Mouse (Mus musculus): ENCODE data around the gene Ralgps2. TPM values are rescaled to one million over a fixed set of nuclear protein-coding genes. Genes with fewer than 3 reads are reported as not detected.

Ralgps2 gene
- total and polyA plus RNA-seq, 2 experiments from 2014 or later = 68.8 to 70.4 TPM

GRCm38 (mm10) chr1:156959004-156959403 lies 19.6 kb upstream of the Ralgps2 start:
- no peaks in the 10 kb centered on the region for H3K9me3 ChIP-seq (ENCODE audit: low read length)
- ATAC-seq (ENCODE audit: low FRiP score) (no peak), DNase-seq (ENCODE audit: low spot score) (no peak)
- no peaks in the 10 kb centered on the region for H3K27me3 ChIP-seq (ENCODE audit: insufficient read depth, low read length)
- TF ChIP-seq CTCF (IDR thresholded peaks at IDR 0.05) = no peak
- H3K9ac ChIP-seq (replicated peaks; ENCODE audit: low read length, poor library complexity, severe bottlenecking) = no peak overlapping the region
- no peaks in the 10 kb centered on the region for H3K36me3 ChIP-seq (ENCODE audit: insufficient read depth, low read length)
- H3K4me3 ChIP-seq (ENCODE audit: low read depth, low read length) = no peak overlapping the region
- H3K27ac ChIP-seq (ENCODE audit: low read depth, low read length) = no peak overlapping the region
- H3K4me2 ChIP-seq (ENCODE audit: low read depth, low read length, poor library complexity, severe bottlenecking) = no peak overlapping the region
- 90% methylated on average over 5 of the region's 5 CpGs for WGBS
- H3K4me1 ChIP-seq (ENCODE audit: insufficient read depth, low read length) = no peaks in the 10 kb centered on the region

- ATAC-seq (ENCODE audit: low FRiP score) = no peak
- Histone ChIP-seq H3K9me3 (ENCODE audit: low read length) (no peaks in the 10 kb centered on the region), H3K4me3 (ENCODE audit: low read depth, low read length) (no peak overlapping the region), H3K27ac (ENCODE audit: low read depth, low read length) (no peak overlapping the region), H3K4me2 (ENCODE audit: low read depth, low read length, poor library complexity, severe bottlenecking) (no peak overlapping the region), H3K27me3 (ENCODE audit: insufficient read depth, low read length) (no peaks in the 10 kb centered on the region), H3K4me1 (ENCODE audit: insufficient read depth, low read length) (no peaks in the 10 kb centered on the region), H3K36me3 (ENCODE audit: insufficient read depth, low read length) (no peaks in the 10 kb centered on the region), H3K9ac (replicated peaks; ENCODE audit: low read length, poor library complexity, severe bottlenecking) (no peak overlapping the region)
- no peak for DNase-seq (ENCODE audit: low spot score)
- WGBS = 94% methylated on average over 3 of the region's 3 CpGs
- no peak for TF ChIP-seq CTCF (IDR thresholded peaks at IDR 0.05)
Observed at GRCm38 (mm10) chr1:156957360-156957759, 17.9 kb upstream of the Ralgps2 start.

GRCm38 (mm10) chr1:156955926-156956760 lies 16.7 kb upstream of the Ralgps2 start:
- WGBS = 58% methylated on average over 17 of the region's 17 CpGs
- no peak for DNase-seq (ENCODE audit: low spot score)

GRCm38 (mm10) chr1:156954216-156954615 lies 14.8 kb upstream of the Ralgps2 start:
- no peak overlapping the region for H3K9ac ChIP-seq (replicated peaks; ENCODE audit: low read length, poor library complexity, severe bottlenecking)
- no peaks in the 10 kb centered on the region for H3K27me3 ChIP-seq (ENCODE audit: insufficient read depth, low read length)
- no peak for TF ChIP-seq CTCF (IDR thresholded peaks at IDR 0.05)
- ATAC-seq (ENCODE audit: low FRiP score) (no peak), DNase-seq (ENCODE audit: low spot score) (no peak)
- WGBS = 97% methylated on average over 12 of the region's 12 CpGs
- no peaks in the 10 kb centered on the region for H3K36me3 ChIP-seq (ENCODE audit: insufficient read depth, low read length)
- H3K4me1 ChIP-seq (ENCODE audit: insufficient read depth, low read length) = no peaks in the 10 kb centered on the region
- H3K4me3 ChIP-seq (ENCODE audit: low read depth, low read length) = no peak overlapping the region
- H3K9me3 ChIP-seq (ENCODE audit: low read length) = no peaks in the 10 kb centered on the region
- no peak overlapping the region for H3K4me2 ChIP-seq (ENCODE audit: low read depth, low read length, poor library complexity, severe bottlenecking)
- H3K27ac ChIP-seq (ENCODE audit: low read depth, low read length) = no peak overlapping the region

More at GRCm38 (mm10) chr1:156955926-156956760, 16.7 kb upstream of the Ralgps2 start:
- no peak overlapping the region for H3K4me2 ChIP-seq (ENCODE audit: low read depth, low read length, poor library complexity, severe bottlenecking)
- TF ChIP-seq CTCF (IDR thresholded peaks at IDR 0.05) = no peak
- H3K4me1 ChIP-seq (ENCODE audit: insufficient read depth, low read length) = no peaks in the 10 kb centered on the region
- H3K9me3 ChIP-seq (ENCODE audit: low read length) = no peaks in the 10 kb centered on the region
- no peak overlapping the region for H3K4me3 ChIP-seq (ENCODE audit: low read depth, low read length)
- ATAC-seq (ENCODE audit: low FRiP score) = no peak
- no peak overlapping the region for H3K27ac ChIP-seq (ENCODE audit: low read depth, low read length)
- no peaks in the 10 kb centered on the region for H3K36me3 ChIP-seq (ENCODE audit: insufficient read depth, low read length)
- no peaks in the 10 kb centered on the region for H3K27me3 ChIP-seq (ENCODE audit: insufficient read depth, low read length)
- H3K9ac ChIP-seq (replicated peaks; ENCODE audit: low read length, poor library complexity, severe bottlenecking) = no peak overlapping the region

DNA sequence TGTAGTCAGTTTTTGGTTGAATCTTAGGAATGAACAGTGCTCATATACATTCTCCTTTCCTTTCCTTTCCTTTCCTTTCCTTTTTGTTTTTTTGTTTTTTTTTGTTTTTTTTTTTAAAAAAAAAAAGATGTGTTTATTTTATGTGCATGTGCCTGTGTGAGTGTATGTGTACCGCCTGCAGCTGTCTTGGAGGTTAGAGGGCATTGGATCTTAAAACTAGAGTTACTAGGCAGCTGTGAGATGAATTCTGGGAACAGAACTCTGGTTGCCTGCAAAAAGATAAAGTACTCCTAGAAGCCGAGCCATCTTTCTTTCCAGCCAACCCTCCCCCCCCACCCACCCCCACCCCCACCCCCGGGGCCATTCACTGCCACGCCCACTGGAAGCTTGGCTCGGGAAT lies 10.9 kb upstream of the Ralgps2 start:
- H3K36me3 ChIP-seq (ENCODE audit: insufficient read depth, low read length) = no peaks in the 10 kb centered on the region
- DNase-seq (ENCODE audit: low spot score) (no peak), ATAC-seq (ENCODE audit: low FRiP score) (no peak)
- no peaks in the 10 kb centered on the region for H3K9me3 ChIP-seq (ENCODE audit: low read length)
- no peak overlapping the region for H3K27ac ChIP-seq (ENCODE audit: low read depth, low read length)
- H3K9ac ChIP-seq (replicated peaks; ENCODE audit: low read length, poor library complexity, severe bottlenecking) = no peak overlapping the region
- H3K4me2 ChIP-seq (ENCODE audit: low read depth, low read length, poor library complexity, severe bottlenecking) = no peak overlapping the region
- 63% methylated on average over 5 of the region's 5 CpGs for WGBS
- H3K4me3 ChIP-seq (ENCODE audit: low read depth, low read length) = no peak overlapping the region
- TF ChIP-seq CTCF (IDR thresholded peaks at IDR 0.05) = no peak
- H3K27me3 ChIP-seq (ENCODE audit: insufficient read depth, low read length) = no peaks in the 10 kb centered on the region
- no peaks in the 10 kb centered on the region for H3K4me1 ChIP-seq (ENCODE audit: insufficient read depth, low read length)

GRCm38 (mm10) chr1:156940584-156940983 lies 1.2 kb upstream of the Ralgps2 start:
- Histone ChIP-seq H3K27me3 (ENCODE audit: insufficient read depth, low read length) (no peaks in the 10 kb centered on the region), H3K4me3 (ENCODE audit: low read depth, low read length) (peak overlapping the region; percentile 98), H3K27ac (ENCODE audit: low read depth, low read length) (no peak overlapping the region; the same call in 1 of the 2 replicates), H3K36me3 (ENCODE audit: insufficient read depth, low read length) (no peaks in the 10 kb centered on the region), H3K4me2 (ENCODE audit: low read depth, low read length, poor library complexity, severe bottlenecking) (peak overlapping the region; percentile 80), H3K4me1 (ENCODE audit: insufficient read depth, low read length) (peaks cover 3% of the 10 kb centered on the region; the same call in 1 of the 2 replicates), H3K9me3 (ENCODE audit: low read length) (no peaks in the 10 kb centered on the region), H3K9ac (replicated peaks; ENCODE audit: low read length, poor library complexity, severe bottlenecking) (peak overlapping the region; percentile 98; the same call in 1 of the 2 replicates)
- DNase-seq (ENCODE audit: low spot score) (no peak), ATAC-seq (ENCODE audit: low FRiP score) (no peak)
- 45% methylated on average over 7 of the region's 7 CpGs for WGBS
- TF ChIP-seq CTCF (IDR thresholded peaks at IDR 0.05) = no peak

All from midbrain, postnatal 0 days (tissue).